Mouse (Mus musculus): Measurements from ENCODE around the gene Desi1. TPM values are rescaled to one million over a fixed set of nuclear protein-coding genes. Genes with fewer than 3 reads are reported as not detected.
"Not testable (repeated sequence)": the region's sequence is repeated elsewhere in the genome, so short reads cannot be mapped to it uniquely, and the experiment has no call there.

The Desi1 gene
- total RNA-seq, 4 experiments from 2014 or later: 90.4 to 112 (median 101) TPM

GRCm38 (mm10) chr15:82019288-82019687 lies 14.4 kb downstream of the Desi1 start:
- DNase-seq (ENCODE audit: low spot score in 2 of 2): no peak

GRCm38 (mm10) chr15:82017461-82017860 lies 16.2 kb downstream of the Desi1 start:
- DNase-seq (ENCODE audit: low spot score in 2 of 2): no peak

- no peak for DNase-seq (ENCODE audit: low spot score in 2 of 2)
Observed at GRCm38 (mm10) chr15:82016830-82017229, 16.8 kb downstream of the Desi1 start.

DNA sequence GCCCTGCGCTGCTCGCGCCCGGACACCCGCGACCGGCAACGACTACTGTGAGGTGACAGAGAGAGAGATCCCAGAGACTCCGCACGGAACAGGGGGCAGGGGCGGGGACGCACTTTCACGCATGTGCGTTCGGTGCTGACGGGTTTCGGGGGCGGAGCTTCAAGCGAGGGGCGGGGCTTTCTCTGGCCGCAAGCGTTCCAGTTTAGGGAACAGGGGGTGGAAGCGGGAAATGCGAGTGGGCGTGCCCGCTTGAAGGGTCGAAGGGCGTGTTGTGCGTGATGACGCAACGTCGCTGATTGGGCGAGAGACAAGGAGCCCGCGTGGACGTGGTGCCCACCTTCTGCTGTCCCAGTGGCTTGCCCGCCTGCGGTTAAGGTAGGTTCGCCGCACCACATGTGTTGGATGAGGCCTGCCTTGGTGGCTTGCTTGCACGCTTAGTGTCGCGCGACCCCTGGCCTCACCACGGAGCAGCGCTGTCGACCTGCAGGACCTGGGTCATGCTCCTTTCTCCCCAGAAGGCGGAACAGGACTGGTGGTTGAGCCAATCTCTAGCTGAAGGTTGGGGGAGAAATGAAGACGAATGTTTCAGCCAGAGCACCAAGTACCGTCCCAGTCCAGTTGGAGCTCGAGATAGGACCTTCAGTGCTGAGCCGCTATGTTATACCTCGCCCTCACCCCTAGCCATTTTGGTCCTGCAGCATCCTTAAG lies 17.4 kb downstream of the Desi1 start:
- DNase-seq (ENCODE audit: low spot score in 2 of 2): peak; percentile 99 to 100

- peak in 1 of 2 experiments; percentile 25 for DNase-seq (ENCODE audit: low spot score in 2 of 2)
Observed at GRCm38 (mm10) chr15:82015392-82016100, 18.1 kb downstream of the Desi1 start.

- DNase-seq (ENCODE audit: low spot score in 2 of 2): no peak
Observed at GRCm38 (mm10) chr15:82014745-82015391, 18.8 kb downstream of the Desi1 start.

DNA sequence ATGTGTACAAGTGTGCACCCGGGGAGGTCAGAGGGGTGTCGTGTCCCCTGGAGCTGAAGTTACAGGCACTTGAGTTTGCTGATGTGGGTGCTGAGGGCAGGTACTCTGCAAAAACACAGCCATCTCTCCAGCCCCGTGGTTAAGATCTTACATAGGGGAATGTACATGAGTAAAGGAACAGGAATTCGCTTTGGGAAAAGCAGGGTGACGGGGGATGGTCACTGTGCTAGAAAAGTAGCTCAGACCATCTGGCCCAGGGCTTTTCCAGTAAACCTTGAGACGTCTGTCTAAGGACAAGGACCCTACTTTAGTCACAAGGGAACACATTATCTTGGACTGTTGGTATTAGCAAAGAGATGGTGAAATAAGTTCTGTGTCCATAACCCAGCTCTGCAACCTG lies 21.7 kb downstream of the Desi1 start:
- no peak for DNase-seq (ENCODE audit: low spot score in 2 of 2)

DNA sequence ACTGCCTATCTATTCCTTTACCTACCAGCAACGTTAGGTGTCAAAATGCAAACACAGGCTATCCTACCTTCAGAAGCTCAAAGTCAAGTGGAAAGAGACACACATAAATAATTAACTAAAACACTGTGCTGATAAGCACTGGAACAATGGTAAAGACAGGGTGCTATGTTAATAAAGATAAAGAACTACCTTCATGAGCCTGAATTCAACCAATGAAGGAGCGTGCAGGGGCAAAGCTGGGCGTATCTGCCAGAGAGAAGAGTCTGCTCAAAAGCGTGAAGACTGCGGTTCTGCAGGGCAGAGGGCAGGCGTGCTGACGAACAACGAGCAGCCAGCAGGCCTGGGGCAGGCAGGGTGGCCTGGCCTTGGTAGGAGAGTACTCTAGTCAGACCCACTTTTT lies 29.4 kb downstream of the Desi1 start:
- no peak for DNase-seq (ENCODE audit: low spot score in 2 of 2)

DNA sequence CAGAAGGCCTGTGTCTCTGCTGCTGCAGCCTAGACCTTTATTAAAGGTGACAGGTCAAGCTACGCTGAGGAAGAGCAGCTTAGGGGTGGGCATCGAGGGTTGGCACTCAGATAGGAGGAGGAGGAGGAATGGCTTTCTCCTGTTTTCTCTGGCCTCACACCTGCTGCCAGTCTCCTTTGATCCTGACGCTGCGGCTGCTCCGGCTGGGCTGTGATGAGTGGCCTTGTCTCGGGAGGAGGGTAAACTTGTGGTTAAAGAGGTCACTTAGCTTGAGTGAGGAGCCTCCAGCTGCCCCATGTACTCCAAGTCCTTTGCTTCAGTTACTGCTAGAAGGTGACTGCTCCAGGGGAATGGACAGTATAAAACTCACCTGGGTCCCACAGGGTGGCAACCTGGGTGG lies 39.7 kb downstream of the Desi1 start:
- no peak for DNase-seq (ENCODE audit: low spot score in 2 of 2)

- DNase-seq (ENCODE audit: low spot score in 2 of 2): no peak
Observed at GRCm38 (mm10) chr15:81990549-81990948, 43.1 kb downstream of the Desi1 start.

GRCm38 (mm10) chr15:81989371-81990062 lies 44.1 kb downstream of the Desi1 start:
- DNase-seq (ENCODE audit: low spot score in 2 of 2): peak; percentile 86 to 91

GRCm38 (mm10) chr15:81987646-81988045 lies 46.0 kb downstream of the Desi1 start, which contains the start of gene Xrcc6:
TSS of gene Xrcc6 (plus strand) at chr15:81987835.
- no peak for DNase-seq (ENCODE audit: low spot score in 2 of 2)

- no peak for DNase-seq (ENCODE audit: low spot score in 2 of 2)
Observed at GRCm38 (mm10) chr15:81985267-81986161, 48.1 kb downstream of the Desi1 start.

DNA sequence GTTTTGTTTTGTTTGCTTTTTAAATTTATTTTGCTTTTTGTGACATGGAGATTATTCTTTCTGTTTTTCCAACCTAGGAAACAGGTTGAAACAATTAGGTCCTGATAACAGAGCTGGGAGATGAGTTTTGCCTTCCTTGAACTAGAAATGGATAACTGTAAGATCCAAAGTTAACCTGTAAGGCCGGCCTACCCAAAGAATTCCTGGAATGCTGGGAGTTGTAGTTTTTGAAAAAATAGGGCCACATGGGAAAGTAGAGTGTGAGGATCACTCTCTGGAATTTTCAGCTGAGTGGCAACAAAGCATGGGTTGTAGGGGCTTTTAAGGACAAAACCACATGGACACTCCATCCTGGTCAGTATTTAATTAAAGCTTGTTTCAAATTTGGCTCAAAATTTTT lies 51.5 kb downstream of the Desi1 start:
- DNase-seq (ENCODE audit: low spot score in 2 of 2): no peak

DNA sequence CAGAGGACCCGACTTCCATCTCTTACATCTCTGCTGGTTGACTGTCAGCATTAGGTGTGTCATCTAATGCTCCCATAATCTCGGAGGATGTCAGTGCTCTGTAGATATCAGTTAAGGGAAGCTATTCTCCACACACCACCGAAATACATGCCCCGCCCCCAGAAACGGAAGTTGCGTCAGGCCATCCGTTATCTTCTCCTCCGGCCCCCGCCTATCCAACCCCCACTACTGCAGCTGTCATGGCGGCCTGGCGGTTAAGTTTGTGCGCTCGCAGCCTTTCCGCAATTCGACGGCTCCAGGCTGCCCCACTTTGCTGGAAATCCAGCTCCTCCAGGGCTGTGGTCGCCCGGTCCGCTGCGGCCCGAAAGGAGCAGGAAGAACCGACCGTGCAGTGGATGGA lies 53.3 kb downstream of the Desi1 start, which contains the start of gene 1700029P11Rik:
Gene 1700029P11Rik, plus strand, starts transcription at position 220 of the 400 bp plus-strand sequence.
- DNase-seq (ENCODE audit: low spot score in 2 of 2): no peak

DNA sequence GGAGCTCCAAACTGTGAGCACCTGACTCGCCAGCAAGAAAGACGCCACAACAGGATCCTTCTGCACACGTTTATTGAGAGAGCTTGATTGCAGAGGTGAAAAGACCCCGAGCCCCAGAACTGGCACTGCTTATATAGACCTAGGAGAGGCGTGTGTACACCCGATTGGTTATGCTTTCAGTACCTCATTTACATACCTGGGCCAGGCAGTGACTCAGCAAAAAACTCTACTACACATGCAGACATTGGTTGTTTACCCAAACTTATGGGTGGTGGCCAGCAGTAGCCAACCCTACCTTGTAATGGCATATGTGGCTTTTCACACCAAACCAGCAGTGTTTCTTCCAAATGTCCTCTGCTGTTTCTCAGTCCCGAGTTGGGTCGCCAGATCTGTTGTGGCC lies 58.5 kb downstream of the Desi1 start:
- not testable (repeated sequence) for DNase-seq (ENCODE audit: low spot score in 2 of 2)

GRCm38 (mm10) chr15:81970498-81970897 lies 63.2 kb downstream of the Desi1 start:
- DNase-seq (ENCODE audit: low spot score in 2 of 2): not testable (repeated sequence)

GRCm38 (mm10) chr15:81969635-81970034 lies 64.0 kb downstream of the Desi1 start:
- DNase-seq (ENCODE audit: low spot score in 2 of 2): not testable (repeated sequence)

- DNase-seq (ENCODE audit: low spot score in 2 of 2): no peak
Observed at GRCm38 (mm10) chr15:81969173-81969572, 64.5 kb downstream of the Desi1 start.

DNA sequence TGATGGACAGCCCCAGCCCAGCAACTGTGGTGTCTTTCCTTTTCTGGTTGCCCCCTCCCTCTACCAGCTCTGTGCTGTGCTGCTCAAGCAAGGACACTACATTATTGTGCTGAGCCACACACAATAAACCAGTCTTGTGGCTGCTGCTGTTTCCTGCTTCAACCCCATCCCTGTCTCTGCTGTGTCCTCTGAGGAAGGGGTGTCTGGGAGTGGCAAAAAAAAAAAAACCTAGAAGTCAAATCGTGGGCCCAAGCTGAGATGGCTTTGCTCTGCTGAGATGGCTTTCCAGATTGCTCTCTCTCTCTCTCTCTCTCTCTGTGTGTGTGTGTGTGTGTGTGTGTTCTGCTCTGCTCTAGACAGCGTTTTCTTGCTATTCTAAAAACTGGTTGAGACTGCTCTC lies 65.2 kb downstream of the Desi1 start:
- no peak for DNase-seq (ENCODE audit: low spot score in 2 of 2)

DNA sequence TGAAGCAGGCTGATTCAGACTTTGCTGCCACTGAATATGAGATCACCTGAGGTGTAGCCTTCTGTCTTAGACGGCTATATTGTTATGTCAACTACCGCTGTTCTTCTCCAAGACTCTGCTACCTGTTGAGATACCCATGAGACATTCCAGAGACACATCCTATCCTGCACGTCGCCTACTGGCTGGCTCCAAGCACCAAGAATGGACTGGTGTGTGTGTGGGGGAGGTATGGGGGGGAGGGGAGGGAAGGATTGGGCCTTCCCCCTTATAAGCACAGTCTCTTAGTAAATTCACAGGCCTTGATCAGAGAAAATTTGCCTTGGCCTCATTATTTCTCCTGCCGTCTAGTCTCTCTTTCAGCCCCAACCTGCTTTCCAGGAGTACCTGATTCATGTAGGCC lies 65.8 kb downstream of the Desi1 start:
- no peak for DNase-seq (ENCODE audit: low spot score in 2 of 2)
